Comparison of ENCODE assay signal across 8 mouse cellular contexts in the genomic region with DNA sequence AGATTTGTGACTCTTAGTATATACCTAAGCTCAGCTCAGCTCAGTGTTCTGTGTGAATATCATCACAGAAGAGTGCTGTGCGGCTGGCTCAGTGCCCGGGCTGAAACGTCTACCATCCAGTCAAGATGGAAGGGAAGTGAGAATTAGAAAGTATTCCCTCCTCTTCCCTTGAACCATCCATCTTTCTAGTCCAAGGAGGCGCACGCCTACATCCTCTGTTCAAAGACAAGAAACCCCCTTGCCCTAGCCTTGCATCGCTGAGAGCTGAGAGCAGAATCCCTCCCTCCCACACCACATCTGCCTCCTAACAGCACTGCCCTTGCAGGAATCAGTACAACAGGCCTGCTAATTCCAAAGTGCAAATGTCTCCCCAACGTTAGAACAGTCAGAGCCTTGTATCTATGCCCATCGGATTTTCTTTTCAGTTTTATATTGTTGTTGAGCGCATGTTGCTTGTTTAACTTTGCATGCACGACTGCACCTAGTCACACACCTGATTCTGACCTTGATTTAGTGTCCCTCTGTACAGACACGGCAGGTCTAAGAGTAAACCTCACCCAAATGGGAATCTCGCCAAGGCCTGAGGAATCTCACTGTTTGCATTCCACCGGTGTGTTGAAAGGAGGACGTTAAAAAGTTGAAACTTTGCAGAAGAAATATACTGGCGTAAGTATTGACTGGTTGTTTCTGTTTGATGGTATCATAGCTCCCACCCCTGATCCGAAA.
DNase-seq lines count a peak whose midpoint lies in the region; ATAC-seq lines count a peak whose summit lies in the region.

No protein-coding gene starts in this region.

- DNase-seq in forebrain, embryonic 14.5 days (ENCODE audit: low spot score), result peak; percentile 35
- no peak for DNase-seq in forebrain, embryonic 11.5 days (ENCODE audit: low spot score)
- DNase-seq in embryo, embryonic 11 days, result peak; percentile 41
- peak; percentile 15 to 49 for DNase-seq in heart, postnatal 14 days
- DNase-seq in layer of hippocampus, postnatal 25 days (ENCODE audit: extremely low spot score in 1 of 2, low spot score in 1 of 2), result peak; percentile 29 to 60
- DNase-seq in ovary, postnatal 14 days (ENCODE audit: low spot score), result peak; percentile 27
- no peak for DNase-seq in thymus, postnatal 10 days (ENCODE audit: low spot score in 2 of 2)

- H3K4me2 ChIP-seq in forebrain, embryonic 14.5 days (ENCODE audit: low read length), result no peak overlapping the region
- no peak overlapping the region for H3K4me2 ChIP-seq in forebrain, embryonic 11.5 days (ENCODE audit: low read depth, low read length, severe bottlenecking)

- intact Hi-C loops in heart, postnatal 14 days (cut with DNase I), result no loop called here

- no peak overlapping the region for H3K4me3 ChIP-seq in forebrain, embryonic 14.5 days (ENCODE audit: low read depth, low read length)
- no peak overlapping the region for H3K4me3 ChIP-seq in forebrain, embryonic 11.5 days (ENCODE audit: low read depth, low read length)

- 73% methylated on average over 16 of the region's 16 CpGs for WGBS in forebrain, embryonic 14.5 days
- 80% methylated on average over 16 of the region's 16 CpGs for WGBS in forebrain, embryonic 11.5 days

- H3K27ac ChIP-seq in forebrain, embryonic 14.5 days (ENCODE audit: low read depth, low read length), result no peak overlapping the region
- no peak overlapping the region for H3K27ac ChIP-seq in forebrain, embryonic 11.5 days (ENCODE audit: low read depth, low read length)

- H3K9me3 ChIP-seq in forebrain, embryonic 14.5 days (replicated peaks; ENCODE audit: control insufficient read depth, low read length), result no peaks in the 10 kb centered on the region
- no peaks in the 10 kb centered on the region for H3K9me3 ChIP-seq in forebrain, embryonic 11.5 days (ENCODE audit: control insufficient read depth, low read length)

- no peak overlapping the region for H3K9ac ChIP-seq in forebrain, embryonic 14.5 days (ENCODE audit: low read length)
- no peak overlapping the region for H3K9ac ChIP-seq in forebrain, embryonic 11.5 days (ENCODE audit: low read length)

- no peaks in the 10 kb centered on the region for H3K4me1 ChIP-seq in forebrain, embryonic 14.5 days (ENCODE audit: control insufficient read depth, insufficient read depth, low read length)
- no peaks in the 10 kb centered on the region for H3K4me1 ChIP-seq in forebrain, embryonic 11.5 days (replicated peaks; ENCODE audit: control insufficient read depth, insufficient read depth, low read length)

- no peaks in the 10 kb centered on the region for H3K27me3 ChIP-seq in forebrain, embryonic 14.5 days (replicated peaks; ENCODE audit: control insufficient read depth, insufficient read depth, low read length)
- no peaks in the 10 kb centered on the region for H3K27me3 ChIP-seq in forebrain, embryonic 11.5 days (ENCODE audit: control insufficient read depth, insufficient read depth, low read length)

- no peaks in the 10 kb centered on the region for H3K36me3 ChIP-seq in forebrain, embryonic 14.5 days (ENCODE audit: control insufficient read depth, insufficient read depth, low read length)
- H3K36me3 ChIP-seq in forebrain, embryonic 11.5 days (ENCODE audit: control insufficient read depth, insufficient read depth, low read length), result no peaks in the 10 kb centered on the region

- no peak for ATAC-seq in forebrain, embryonic 14.5 days
- no peak for ATAC-seq in forebrain, embryonic 11.5 days (replicated peaks; ENCODE audit: low FRiP score)
- no peak for ATAC-seq in erythroid progenitor cell, adult 5-6 weeks (replicated peaks; ENCODE audit: low FRiP score, poor library complexity, severe bottlenecking)

Comparison
In these comparisons a context has a peak if more than half of its experiments do, and no peak if none do; other contexts are left out.
1. DNase-seq: peak in forebrain, embryonic 14.5 days (single experiment), embryo, embryonic 11 days (single experiment), heart, postnatal 14 days (2 of 2), layer of hippocampus, postnatal 25 days (2 of 2) and ovary, postnatal 14 days (single experiment); none in forebrain, embryonic 11.5 days (single experiment) and thymus, postnatal 10 days (0 of 2).